Mouse (Mus musculus): ENCODE data around the gene Tyrobp.

- TF ChIP-seq CTCF (IDR thresholded peaks at IDR 0.05; ENCODE audit: low read depth) (no peak), EP300 (IDR thresholded peaks at IDR 0.05; ENCODE audit: low read depth) (no peak)
Measured at GRCm38 (mm10) chr7:30394379-30394778, 19.2 kb upstream of the Tyrobp start.

Measured in heart, postnatal 0 days (tissue).